Mouse (Mus musculus) MEL (cell line): ENCODE data around the gene Nt5e.

Experiments used
- CHD2 ChIP-seq: IDR thresholded peaks from 2 replicates; pipeline ENCODE4 v1.6.1; 2011; ENCODE audit warnings: low read length, improper control_type of control experiment
- CTCF ChIP-seq, 3 experiments: IDR thresholded peaks in 2 of 3; conservative IDR thresholded peaks in 1 of 3; 2 replicates each; pipeline ENCODE4 v1.5.1; 2011 to 2012; ENCODE audit warnings: low read length in 3 of 3, low read depth in 2 of 3, mild to moderate bottlenecking in 2 of 3, improper control_type of control experiment in 1 of 3, inconsistent platforms in 1 of 3, mixed read lengths in 1 of 3, moderate library complexity in 1 of 3; ENCODE audit not compliant: control insufficient read depth in 1 of 3, insufficient read depth in 1 of 3, poor library complexity in 1 of 3, severe bottlenecking in 1 of 3
- HCFC1 ChIP-seq: IDR thresholded peaks from 2 replicates; pipeline ENCODE4 v1.6.1; 2012; ENCODE audit warnings: low read depth, mild to moderate bottlenecking, inconsistent platforms, low read length, improper control_type of control experiment, moderate library complexity
- MAFK ChIP-seq: IDR thresholded peaks from 2 replicates; pipeline ENCODE4 v1.6.1; 2011; ENCODE audit warnings: low read depth, mild to moderate bottlenecking, low read length, improper control_type of control experiment, borderline replicate concordance
- MYC ChIP-seq: IDR thresholded peaks from 2 replicates; pipeline ENCODE4 v1.6.1; 2011; ENCODE audit warnings: low read depth, mild to moderate bottlenecking, low read length, improper control_type of control experiment, moderate library complexity
- POLR2A ChIP-seq, 2 experiments: IDR thresholded peaks; 2 replicates each; pipeline ENCODE4 v1.6.1; 2011 to 2012; ENCODE audit warnings: low read length in 2 of 2, mild to moderate bottlenecking in 2 of 2, control low read depth in 1 of 2, improper control_type of control experiment in 1 of 2, low read depth in 1 of 2, moderate library complexity in 1 of 2; ENCODE audit not compliant: control insufficient read depth in 1 of 2, insufficient read depth in 1 of 2, poor library complexity in 1 of 2
- TCF12 ChIP-seq: IDR thresholded peaks from 2 replicates; pipeline ENCODE4 v1.6.1; 2014; ENCODE audit warnings: low read depth, mild to moderate bottlenecking, inconsistent platforms, low read length, improper control_type of control experiment, moderate library complexity

DNA sequence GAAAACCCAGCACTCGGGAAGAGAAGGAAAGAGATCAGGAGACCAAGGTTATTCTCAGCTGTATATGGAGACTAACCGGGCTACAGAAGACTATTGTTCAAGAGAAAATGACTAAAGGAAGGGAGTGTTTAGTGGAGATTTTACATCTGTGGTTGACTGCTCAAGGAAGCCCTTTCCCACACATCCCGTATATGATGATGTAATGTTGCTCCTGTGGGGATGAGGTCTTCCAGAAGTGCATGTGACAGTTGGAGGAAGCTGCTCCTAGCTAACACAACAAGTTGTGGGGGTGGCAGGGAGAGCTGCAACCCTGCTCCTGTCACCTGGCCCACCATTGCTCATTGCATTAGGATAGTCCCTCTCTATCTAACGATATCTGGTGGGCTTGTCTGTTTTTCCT lies 49.4 kb upstream of the Nt5e start:
- TF ChIP-seq CTCF (IDR thresholded peaks at IDR 0.05 in 2 of 3, conservative IDR thresholded peaks at IDR 0.05 in 1 of 3; ENCODE audit: control insufficient read depth in 1 of 3, insufficient read depth in 1 of 3, low read depth in 2 of 3, low read length in 3 of 3, poor library complexity in 1 of 3, severe bottlenecking in 1 of 3) (no peak), POLR2A (IDR thresholded peaks at IDR 0.05; ENCODE audit: control insufficient read depth in 1 of 2, insufficient read depth in 1 of 2, low read depth in 1 of 2, low read length in 2 of 2, poor library complexity in 1 of 2) (no peak), CHD2 (no peak), TCF12 (no peak), MAFK (no peak), HCFC1 (no peak), MYC (no peak)
